Mouse (Mus musculus) embryonic facial prominence, embryonic 14.5 days (tissue): ENCODE measurements around the gene Rpl10l. TPM values are rescaled to one million over a fixed set of nuclear protein-coding genes. Genes with fewer than 3 reads are reported as not detected.

Source experiments
- ATAC-seq: fragments of 200-750 bp; cut with Nextera tagmentation; 2 replicates; pipeline ENCODE4 v1.8.0; 2017; ENCODE audit warnings: low read depth, moderate number of reproducible peaks, moderate TSS enrichment
- DNase-seq: peaks from one replicate; pipeline ENCODE4 v3.0.0-alpha.2; 2015; ENCODE audit warnings: low spot score
- H3K27ac ChIP-seq: fragments of 300-500 bp; sonication (generic); replicated peaks from 2 replicates; pipeline ENCODE4 v1.5.1; 2014; ENCODE audit warnings: low read depth, mild to moderate bottlenecking, low read length, moderate library complexity
- H3K27me3 ChIP-seq: fragments of 300-500 bp; sonication (generic); replicated peaks from 2 replicates; pipeline ENCODE4 v1.6.1; 2014; ENCODE audit warnings: low read length; ENCODE audit not compliant: control insufficient read depth, insufficient read depth
- H3K36me3 ChIP-seq: fragments of 300-500 bp; sonication (generic); 2 replicates; pipeline ENCODE4 v1.6.1; 2014; ENCODE audit warnings: low read length, mixed read lengths; ENCODE audit not compliant: control insufficient read depth, insufficient read depth
- H3K4me1 ChIP-seq: fragments of 300-500 bp; sonication (generic); 2 replicates; pipeline ENCODE4 v1.6.1; 2014; ENCODE audit warnings: antibody characterized with exemption, low read length; ENCODE audit not compliant: control insufficient read depth, insufficient read depth
- H3K4me2 ChIP-seq: fragments of 300-500 bp; sonication (generic); 2 replicates; pipeline ENCODE4 v1.6.1; 2014; ENCODE audit warnings: low read depth, mild to moderate bottlenecking, low read length, moderate library complexity, mixed read lengths
- H3K4me3 ChIP-seq: fragments of 300-500 bp; sonication (generic); 2 replicates; pipeline ENCODE4 v1.5.1; 2014; ENCODE audit warnings: low read depth, mild to moderate bottlenecking, low read length
- H3K9ac ChIP-seq: fragments of 300-500 bp; sonication (generic); 2 replicates; pipeline ENCODE4 v1.6.1; 2014; ENCODE audit warnings: low read depth, mild to moderate bottlenecking, low read length, moderate library complexity, mixed read lengths
- H3K9me3 ChIP-seq: fragments of 300-500 bp; sonication (generic); 2 replicates; pipeline ENCODE4 v1.6.1; 2016; ENCODE audit warnings: low read length; ENCODE audit not compliant: control insufficient read depth
- WGBS: fragments of 180-500 bp; shearing (Covaris S2); extraction: QIAGEN DNeasy Blood & Tissue Kit; methylation state at CpG from one replicate; pipeline ENCODE4 v1.1.7; 2014; 5-methylcytosine and 5-hydroxymethylcytosine counted together
- polyA plus RNA-seq: library from polyadenylated mRNA; unstranded; fragments of >200 nt; fragmentation: Nextera tagmentation; extraction: Ambion mirVana; gene quantifications from 2 replicates; pipeline ENCODE4 v1.2.1, GENCODE M21; 2014

Gene Rpl10l
- polyA plus RNA-seq = not detected in 2 replicates

DNA sequence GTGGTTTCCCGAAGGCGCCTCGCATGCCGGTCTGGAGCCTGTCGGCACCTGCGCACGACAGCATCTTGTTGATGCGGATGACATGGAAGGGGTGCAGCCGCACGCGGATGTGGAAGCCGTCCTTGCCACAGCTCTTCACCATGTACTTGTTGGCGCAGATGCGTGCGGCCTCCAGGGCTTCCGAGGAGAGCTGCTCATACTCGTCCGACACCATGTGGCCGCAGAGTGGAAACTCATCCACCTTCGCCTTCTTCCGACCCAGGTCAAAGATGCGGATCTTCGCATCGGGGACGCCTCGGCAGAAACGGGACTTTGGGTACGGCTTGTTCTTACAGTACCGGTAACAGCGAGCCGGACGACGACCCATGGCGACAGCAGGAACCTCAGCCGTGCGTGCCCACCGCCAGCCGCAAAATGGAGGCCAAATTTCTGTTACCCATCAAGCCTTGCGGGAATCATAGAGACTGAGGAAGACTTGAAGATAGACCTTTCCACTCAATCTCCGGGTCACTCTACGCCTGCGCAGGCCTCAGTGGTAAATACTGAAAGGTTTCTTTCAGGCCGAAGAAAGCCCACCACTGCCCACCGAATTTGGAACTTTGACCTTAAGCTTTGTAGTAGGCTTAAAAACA, at the start of gene Rpl10l:
Rpl10l (minus strand) TSS at position 411 of the 632 bp plus-strand sequence.
- 98% methylated on average over 44 of the region's 44 CpGs for WGBS
- H3K27me3 ChIP-seq = no peaks in the 10 kb centered on the region
- no peaks in the 10 kb centered on the region for H3K4me1 ChIP-seq
- no peak for ATAC-seq
- H3K27ac ChIP-seq = no peak within 1 kb of the TSS
- no peaks in the 10 kb centered on the region for H3K9me3 ChIP-seq
- no peak within 1 kb of the TSS for H3K4me3 ChIP-seq
- no peak for DNase-seq
- no peak within 1 kb of the TSS for H3K4me2 ChIP-seq
- no peaks in the 10 kb centered on the region for H3K36me3 ChIP-seq
- no peak within 1 kb of the TSS for H3K9ac ChIP-seq

DNA sequence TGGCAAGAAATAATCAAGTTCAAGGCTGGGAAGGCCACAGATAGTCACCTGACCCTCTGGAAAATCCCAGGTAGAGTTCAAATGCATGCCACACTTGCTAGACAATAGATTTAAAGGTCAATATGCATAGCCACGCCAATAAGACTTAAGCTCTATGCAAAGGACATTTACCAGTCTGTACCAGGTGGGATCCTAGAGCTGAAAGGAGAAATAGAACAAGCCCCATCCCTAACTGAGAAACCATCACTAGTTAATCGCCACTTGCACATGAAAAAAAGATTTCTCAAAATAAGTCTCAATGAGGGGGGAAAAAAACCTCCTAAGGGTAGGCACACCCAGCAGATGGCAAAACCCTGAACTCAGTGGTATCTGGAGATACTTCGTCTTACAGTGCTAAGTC, 8.3 kb downstream of the Rpl10l start:
- 77% methylated on average over 3 of the region's 3 CpGs for WGBS

DNA sequence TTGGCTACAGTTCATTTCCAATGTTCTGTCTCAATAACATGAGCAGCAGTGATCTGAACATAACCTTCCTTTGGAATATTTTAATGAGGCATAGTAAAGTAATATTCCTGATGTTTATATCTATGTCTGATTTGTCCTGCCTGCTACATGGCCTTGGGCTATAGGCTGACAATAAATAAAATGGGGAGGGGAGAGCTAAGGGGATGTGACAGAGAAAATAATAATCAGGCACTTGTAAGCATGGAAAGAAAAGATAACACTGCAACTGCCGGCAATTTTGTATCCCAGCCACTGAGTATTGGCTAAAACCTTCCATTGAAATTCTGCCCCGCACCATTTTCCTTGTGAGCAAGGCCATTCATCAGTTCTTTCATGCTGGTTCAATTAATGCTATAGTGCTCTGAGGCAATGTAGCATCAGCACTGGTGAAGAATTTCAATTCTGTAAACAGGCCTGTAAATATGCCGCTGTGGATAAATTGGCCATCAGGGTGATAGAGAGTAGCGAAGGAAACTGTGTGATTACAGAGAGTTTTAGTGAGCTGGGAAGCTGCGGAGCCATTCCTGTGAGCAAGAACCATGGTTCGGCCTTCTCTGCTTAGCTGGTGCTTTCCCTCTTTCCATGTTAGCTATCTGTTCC, 38.6 kb downstream of the Rpl10l start:
- Histone ChIP-seq H3K4me3 (no peak overlapping the region), H3K9me3 (no peaks in the 10 kb centered on the region), H3K4me1 (no peaks in the 10 kb centered on the region), H3K9ac (no peak overlapping the region), H3K27me3 (no peaks in the 10 kb centered on the region), H3K36me3 (no peaks in the 10 kb centered on the region), H3K27ac (no peak overlapping the region), H3K4me2 (no peak overlapping the region)
- 74% methylated on average over 6 of the region's 6 CpGs for WGBS
- no peak for DNase-seq
- no peak for ATAC-seq

More for the DNA sequence above, 8.3 kb downstream of the Rpl10l start:
- Histone ChIP-seq H3K27me3 (no peaks in the 10 kb centered on the region), H3K27ac (no peak overlapping the region), H3K9ac (no peak overlapping the region), H3K9me3 (no peaks in the 10 kb centered on the region), H3K4me1 (no peaks in the 10 kb centered on the region), H3K36me3 (no peaks in the 10 kb centered on the region), H3K4me2 (no peak overlapping the region), H3K4me3 (no peak overlapping the region)
- DNase-seq = no peak
- ATAC-seq = no peak

GRCm38 (mm10) chr12:66234158-66234557, 50.0 kb downstream of the Rpl10l start:
- no peaks in the 10 kb centered on the region for H3K4me1 ChIP-seq
- no peak overlapping the region for H3K4me3 ChIP-seq
- H3K36me3 ChIP-seq = no peaks in the 10 kb centered on the region
- WGBS = 76% methylated on average over 3 of the region's 3 CpGs
- no peaks in the 10 kb centered on the region for H3K9me3 ChIP-seq
- no peak for DNase-seq
- H3K9ac ChIP-seq = no peak overlapping the region
- ATAC-seq = no peak
- no peaks in the 10 kb centered on the region for H3K27me3 ChIP-seq
- H3K27ac ChIP-seq = no peak overlapping the region
- no peak overlapping the region for H3K4me2 ChIP-seq
